Comparison of ENCODE assay signal across 8 mouse cellular contexts in genomic region chr11:69836703-69837576, GRCm38 (mm10). TPM values are rescaled to one million over a fixed set of nuclear protein-coding genes. Genes with fewer than 3 reads are reported as not detected.
A peak's percentile ranks its signal among the peaks of the same experiment; 100 is the strongest.
DNase-seq lines count a peak whose midpoint lies in the region; ATAC-seq and TF ChIP-seq lines count a peak whose summit lies in the region.
"Had no signal": no experiment of that assay in that cellular context is flagged by ENCODE, and none has a peak within 500 bp of the region (broad histone marks: within the 10 kb centered on the region; RNA-seq: fewer than 3 reads in every experiment).

No protein-coding gene starts in this region.

- DNase-seq in 416B (ENCODE audit: low read depth), result peak; percentile 24
- DNase-seq in embryo, embryonic 10 days (ENCODE audit: low spot score), result peak; percentile 65
- peak; percentile 54 to 69 for DNase-seq in heart, adult 18-20 months
- DNase-seq in liver, embryonic 14.5 days (ENCODE audit: low read depth in 3 of 3, low spot score in 3 of 3), result no peak
- peak; percentile 62 to 71 for DNase-seq in right cerebral cortex, postnatal 10 days (ENCODE audit: low spot score in 2 of 2)

- peaks cover 45% of the 10 kb centered on the region for H3K4me1 ChIP-seq in E14TG2a.4 (replicated peaks; ENCODE audit: low read depth, low read length)
- H3K4me1 ChIP-seq in kidney, embryonic 15.5 days, result peaks cover 48% of the 10 kb centered on the region
- H3K4me1 ChIP-seq in liver, embryonic 14.5 days (replicated peaks; ENCODE audit: control insufficient read depth in 2 of 2, insufficient read depth in 2 of 2, low read length in 1 of 2), result peaks cover 14 to 23% of the 10 kb centered on the region in 2 experiments

- H3K4me3 ChIP-seq in E14TG2a.4 (replicated peaks; ENCODE audit: low read length), result peak overlapping the region; percentile 85
- H3K4me3 ChIP-seq in kidney, embryonic 15.5 days (replicated peaks), result peak overlapping the region; percentile 74
- peak overlapping the region; percentile 67 to 88 for H3K4me3 ChIP-seq in liver, embryonic 14.5 days (ENCODE audit: insufficient read depth in 1 of 2, low read depth in 2 of 2, low read length in 2 of 2)

- H3K9ac ChIP-seq in kidney, embryonic 15.5 days, result peak overlapping the region; percentile 77
- H3K9ac ChIP-seq in liver, embryonic 14.5 days (replicated peaks), result peak overlapping the region; percentile 39

- peak; percentile 1 for ATAC-seq in kidney, embryonic 15.5 days (replicated peaks; ENCODE audit: low FRiP score)
- ATAC-seq in liver, embryonic 14.5 days (ENCODE audit: insufficient read depth), result no peak

- no peak for TF ChIP-seq EP300 in liver, embryonic 14.5 days (IDR thresholded peaks at IDR 0.05; ENCODE audit: low read depth)

- peak overlapping the region; percentile 90 for H3K27ac ChIP-seq in kidney, embryonic 15.5 days
- no peak overlapping the region for H3K27ac ChIP-seq in liver, embryonic 14.5 days

- WGBS in kidney, embryonic 15.5 days, result under 1% methylated on average over 46 of the region's 52 CpGs
- WGBS in liver, embryonic 14.5 days (ENCODE audit: insufficient replicate concordance), result 3% methylated on average over 50 of the region's 52 CpGs

- no peaks in the 10 kb centered on the region for H3K9me3 ChIP-seq in E14TG2a.4 (ENCODE audit: low read length)
- H3K9me3 ChIP-seq in kidney, embryonic 15.5 days (replicated peaks), result no peaks in the 10 kb centered on the region
- no peaks in the 10 kb centered on the region for H3K9me3 ChIP-seq in liver, embryonic 14.5 days (ENCODE audit: control insufficient read depth, low read length)

- H3K36me3 ChIP-seq in E14TG2a.4 (ENCODE audit: insufficient read depth, low read length), result peaks cover 21% of the 10 kb centered on the region
- peaks cover 21% of the 10 kb centered on the region; the same call in 1 of the 2 replicates for H3K36me3 ChIP-seq in kidney, embryonic 15.5 days
- no peaks in the 10 kb centered on the region for H3K36me3 ChIP-seq in liver, embryonic 14.5 days (replicated peaks; ENCODE audit: control insufficient read depth, insufficient read depth, low read depth)

- peaks cover 51% of the 10 kb centered on the region for H3K27me3 ChIP-seq in E14TG2a.4 (ENCODE audit: insufficient read depth, low read length)
- H3K27me3 ChIP-seq in kidney, embryonic 15.5 days, result peaks cover 18% of the 10 kb centered on the region
- peaks cover 44% of the 10 kb centered on the region for H3K27me3 ChIP-seq in liver, embryonic 14.5 days (ENCODE audit: control insufficient read depth, insufficient read depth, low read length)

- no peak for TF ChIP-seq CTCF in E14TG2a.4 (conservative IDR thresholded peaks at IDR 0.05; ENCODE audit: low read length)
- TF ChIP-seq CTCF in liver, embryonic 14.5 days (IDR thresholded peaks at IDR 0.05; ENCODE audit: low read depth), result no peak

- peak overlapping the region; percentile 97 for H3K4me2 ChIP-seq in kidney, embryonic 15.5 days
- peak overlapping the region; percentile 94 for H3K4me2 ChIP-seq in liver, embryonic 14.5 days (ENCODE audit: low read depth)

RNA-seq across cellular contexts. Expression of gene Nlgn2, which starts 0.6 kb away (rescaled TPM):
- total RNA-seq in heart, adult 18-20 months (2021), result 1 to 10 TPM; 3.3 to 3.9 TPM
- 5.6 and 7.6 TPM in 2 replicates for polyA plus RNA-seq in kidney, embryonic 15.5 days (2015; fragmentation: Nextera tagmentation; extraction: Ambion mirVana)
- 2.0 and 2.2 TPM in 2 replicates for polyA plus RNA-seq in liver, embryonic 14.5 days (2012; rRNA removed)
- 0.48 and 0.76 TPM in 2 replicates for polyA plus RNA-seq in liver, embryonic 14.5 days (2014; fragmentation: Nextera tagmentation; extraction: Ambion mirVana)

RNA-seq across cellular contexts. Expression of gene Tmem256, which starts 1.4 kb away (rescaled TPM):
- 100 to 1,000 TPM; 232 to 246 TPM for total RNA-seq in heart, adult 18-20 months (2021)
- 409 and 443 TPM in 2 replicates for polyA plus RNA-seq in kidney, embryonic 15.5 days (2015; fragmentation: Nextera tagmentation; extraction: Ambion mirVana)
- 143 and 197 TPM in 2 replicates for polyA plus RNA-seq in liver, embryonic 14.5 days (2012; rRNA removed)
- polyA plus RNA-seq in liver, embryonic 14.5 days (2014; fragmentation: Nextera tagmentation; extraction: Ambion mirVana), result 384 and 393 TPM in 2 replicates

RNA-seq across cellular contexts. Expression of gene Plscr3, which starts 9.2 kb away (rescaled TPM):
- 10 to 100 TPM; 19.6 to 21.4 TPM for total RNA-seq in heart, adult 18-20 months (2021)
- polyA plus RNA-seq in kidney, embryonic 15.5 days (2015; fragmentation: Nextera tagmentation; extraction: Ambion mirVana), result 96.5 and 105 TPM in 2 replicates
- polyA plus RNA-seq in liver, embryonic 14.5 days (2012; rRNA removed), result 18.0 and 20.0 TPM in 2 replicates
- 22.8 and 25.0 TPM in 2 replicates for polyA plus RNA-seq in liver, embryonic 14.5 days (2014; fragmentation: Nextera tagmentation; extraction: Ambion mirVana)

RNA-seq across cellular contexts. Expression of gene Spem1, which starts 15.0 kb away (rescaled TPM):
- not detected for total RNA-seq in heart, adult 18-20 months (2021)
- polyA plus RNA-seq in kidney, embryonic 15.5 days (2015; fragmentation: Nextera tagmentation; extraction: Ambion mirVana), result 0.14 and 0.32 TPM in 2 replicates
- not detected in 2 replicates for polyA plus RNA-seq in liver, embryonic 14.5 days (2012; rRNA removed)
- polyA plus RNA-seq in liver, embryonic 14.5 days (2014; fragmentation: Nextera tagmentation; extraction: Ambion mirVana), result not detected in 2 replicates
- total RNA-seq: heart, postnatal 36 days had no signal

RNA-seq across cellular contexts. Expression of gene Spem2, which starts 18.7 kb away (rescaled TPM):
- total RNA-seq in heart, adult 18-20 months (2021), result not detected
- not detected in 2 replicates for polyA plus RNA-seq in kidney, embryonic 15.5 days (2015; fragmentation: Nextera tagmentation; extraction: Ambion mirVana)
- polyA plus RNA-seq in liver, embryonic 14.5 days (2012; rRNA removed), result not detected in 2 replicates
- not detected in 2 replicates for polyA plus RNA-seq in liver, embryonic 14.5 days (2014; fragmentation: Nextera tagmentation; extraction: Ambion mirVana)
- total RNA-seq: heart, postnatal 36 days had no signal

Comparison
In these comparisons a context has a peak if more than half of its experiments do, and no peak if none do; other contexts are left out.
1. DNase-seq: peak in 416B (single experiment), embryo, embryonic 10 days (single experiment), heart, adult 18-20 months (2 of 2) and right cerebral cortex, postnatal 10 days (2 of 2); none in liver, embryonic 14.5 days (0 of 3).
2. Peak in every context shown above with its lines, with median percentiles within 50 percentile points of each other: H3K4me3 ChIP-seq.